Mouse (Mus musculus) forebrain, embryonic 16.5 days (tissue): ENCODE results near the gene Tppp2. TPM values are rescaled to one million over a fixed set of nuclear protein-coding genes. Genes with fewer than 3 reads are reported as not detected.
"Not testable (repeated sequence)": the region's sequence is repeated elsewhere in the genome, so short reads cannot be mapped to it uniquely, and the experiment has no call there.

Source experiments
- ATAC-seq: fragments of 200-750 bp; cut with Nextera tagmentation; 2 replicates; pipeline ENCODE4 v1.8.0; 2017; ENCODE audit warnings: mild to moderate bottlenecking, moderate library complexity
- H3K27ac ChIP-seq: fragments of 300-500 bp; sonication (generic); 2 replicates; pipeline ENCODE4 v1.5.1; 2014; ENCODE audit warnings: low read length, control low read depth
- H3K27me3 ChIP-seq: fragments of 300-500 bp; sonication (generic); replicated peaks from 2 replicates; pipeline ENCODE4 v1.6.1; 2014; ENCODE audit warnings: low read length; ENCODE audit not compliant: control insufficient read depth, insufficient read depth
- H3K36me3 ChIP-seq: fragments of 300-500 bp; sonication (generic); 2 replicates; pipeline ENCODE4 v1.6.1; 2014; ENCODE audit not compliant: control insufficient read depth, insufficient read depth
- H3K4me1 ChIP-seq: fragments of 300-500 bp; sonication (generic); replicated peaks from 2 replicates; pipeline ENCODE4 v1.6.1; 2014; ENCODE audit warnings: low read length; ENCODE audit not compliant: control insufficient read depth, insufficient read depth
- H3K4me2 ChIP-seq: fragments of 300-500 bp; sonication (generic); 2 replicates; pipeline ENCODE4 v1.6.1; 2014; ENCODE audit warnings: mild to moderate bottlenecking, low read length, control low read depth
- H3K4me3 ChIP-seq: fragments of 300-500 bp; sonication (generic); replicated peaks from 2 replicates; pipeline ENCODE4 v1.5.1; 2014; ENCODE audit warnings: mild to moderate bottlenecking, low read length, control low read depth
- H3K9ac ChIP-seq: fragments of 300-500 bp; sonication (generic); replicated peaks from 2 replicates; pipeline ENCODE4 v1.6.1; 2014; ENCODE audit warnings: low read depth, low read length, control low read depth
- H3K9me3 ChIP-seq: fragments of 300-500 bp; sonication (generic); 2 replicates; pipeline ENCODE4 v1.6.1; 2016; ENCODE audit warnings: low read length; ENCODE audit not compliant: control insufficient read depth
- WGBS: fragments of 180-500 bp; shearing (Covaris S2); extraction: QIAGEN DNeasy Blood & Tissue Kit; methylation state at CpG from one replicate; pipeline ENCODE4 v1.1.7; 2014; 5-methylcytosine and 5-hydroxymethylcytosine counted together
- polyA plus RNA-seq: library from polyadenylated mRNA; unstranded; fragments of >200 nt; fragmentation: Nextera tagmentation; extraction: Ambion mirVana; gene quantifications from 2 replicates; pipeline ENCODE4 v1.2.1, GENCODE M21; 2015

Tppp2 gene
- polyA plus RNA-seq, 1 experiment from 2014 or later, result not detected

- Histone ChIP-seq H3K27me3 (no peaks in the 10 kb centered on the region), H3K27ac (no peak overlapping the region), H3K4me1 (peaks cover 10% of the 10 kb centered on the region), H3K9ac (no peak overlapping the region), H3K4me3 (no peak overlapping the region), H3K4me2 (no peak overlapping the region), H3K36me3 (no peaks in the 10 kb centered on the region), H3K9me3 (no peaks in the 10 kb centered on the region)
- peak; percentile 73 for ATAC-seq
- 72% methylated on average over 16 of the region's 16 CpGs for WGBS
Observed at GRCm38 (mm10) chr14:51921759-51922570, 3.7 kb downstream of the Tppp2 start.

- ATAC-seq, result no peak
- Histone ChIP-seq H3K27ac (no peak within 1 kb of the TSS), H3K9me3 (no peaks in the 10 kb centered on the region), H3K27me3 (no peaks in the 10 kb centered on the region), H3K4me2 (no peak within 1 kb of the TSS), H3K4me1 (peaks cover 10% of the 10 kb centered on the region), H3K4me3 (no peak within 1 kb of the TSS), H3K9ac (no peak within 1 kb of the TSS), H3K36me3 (no peaks in the 10 kb centered on the region)
- 62% methylated on average over 7 of the region's 7 CpGs for WGBS
Observed at GRCm38 (mm10) chr14:51922571-51922865, 4.3 kb downstream of the Tppp2 start, which contains the start of gene Rnase13. Rnase13 (minus strand) TSS chr14:51922773.

DNA sequence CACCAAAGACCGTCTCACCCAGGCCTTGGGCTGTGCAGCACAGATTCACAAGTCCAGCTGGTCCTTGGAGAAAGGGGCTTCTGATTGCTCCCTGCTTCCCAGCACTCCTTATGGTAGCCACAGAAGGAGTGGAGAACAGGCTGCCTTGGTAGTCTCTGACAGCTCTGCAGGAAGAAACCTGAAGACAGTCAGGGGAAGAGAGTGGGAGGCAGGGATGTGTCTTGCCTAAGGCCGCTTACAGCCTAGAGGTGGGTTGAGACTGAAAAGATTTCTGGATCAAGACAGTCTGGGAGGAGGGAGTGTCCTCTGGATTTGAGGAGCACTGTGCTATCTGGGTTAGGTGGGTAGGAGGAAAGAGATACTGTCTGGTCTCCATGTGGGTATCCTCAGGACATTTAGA is 4.7 kb downstream of the Tppp2 start:
- WGBS, result 91% methylated on average over 2 of the region's 2 CpGs
- Histone ChIP-seq H3K27ac (no peak overlapping the region), H3K27me3 (no peaks in the 10 kb centered on the region), H3K36me3 (no peaks in the 10 kb centered on the region), H3K4me2 (no peak overlapping the region), H3K9me3 (no peaks in the 10 kb centered on the region), H3K9ac (no peak overlapping the region), H3K4me3 (no peak overlapping the region), H3K4me1 (peaks cover 10% of the 10 kb centered on the region)
- ATAC-seq, result no peak

DNA sequence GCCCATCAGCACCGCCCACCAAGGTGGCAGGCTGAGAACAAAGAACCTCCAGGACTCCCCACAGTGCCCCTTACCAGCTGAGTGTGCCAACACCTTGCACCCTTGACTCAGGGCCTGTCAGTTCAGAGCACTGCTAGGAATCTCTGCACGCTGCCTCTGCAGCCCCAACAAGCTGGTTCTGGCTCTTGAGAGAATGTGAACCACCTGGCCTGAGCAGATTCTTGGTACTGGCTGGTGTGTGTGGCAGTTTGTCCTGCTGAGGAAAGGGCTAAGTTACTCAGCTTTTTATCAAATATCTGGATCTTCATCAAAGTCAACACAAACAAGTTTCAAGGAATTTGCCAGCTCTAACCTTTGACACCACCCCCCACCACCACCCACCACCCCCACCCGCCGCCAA is 5.3 kb downstream of the Tppp2 start:
- H3K9ac ChIP-seq, result no peak overlapping the region
- no peaks in the 10 kb centered on the region for H3K9me3 ChIP-seq
- no peak for ATAC-seq
- H3K36me3 ChIP-seq, result no peaks in the 10 kb centered on the region
- no peak overlapping the region for H3K4me2 ChIP-seq
- WGBS, result 81% methylated on average over 4 of the region's 4 CpGs
- H3K4me1 ChIP-seq, result peaks cover 10% of the 10 kb centered on the region
- no peak overlapping the region for H3K27ac ChIP-seq
- no peak overlapping the region for H3K4me3 ChIP-seq
- no peaks in the 10 kb centered on the region for H3K27me3 ChIP-seq

GRCm38 (mm10) chr14:51926930-51927329 is 8.7 kb downstream of the Tppp2 start:
- not testable (repeated sequence) for H3K4me2 ChIP-seq, H3K4me3 ChIP-seq, H3K27ac ChIP-seq, H3K36me3 ChIP-seq, ATAC-seq, H3K27me3 ChIP-seq, H3K9me3 ChIP-seq, H3K9ac ChIP-seq
- WGBS, result 94% methylated on average over 11 of the region's 11 CpGs
- H3K4me1 ChIP-seq, result peaks cover 17% of the 10 kb centered on the region

DNA sequence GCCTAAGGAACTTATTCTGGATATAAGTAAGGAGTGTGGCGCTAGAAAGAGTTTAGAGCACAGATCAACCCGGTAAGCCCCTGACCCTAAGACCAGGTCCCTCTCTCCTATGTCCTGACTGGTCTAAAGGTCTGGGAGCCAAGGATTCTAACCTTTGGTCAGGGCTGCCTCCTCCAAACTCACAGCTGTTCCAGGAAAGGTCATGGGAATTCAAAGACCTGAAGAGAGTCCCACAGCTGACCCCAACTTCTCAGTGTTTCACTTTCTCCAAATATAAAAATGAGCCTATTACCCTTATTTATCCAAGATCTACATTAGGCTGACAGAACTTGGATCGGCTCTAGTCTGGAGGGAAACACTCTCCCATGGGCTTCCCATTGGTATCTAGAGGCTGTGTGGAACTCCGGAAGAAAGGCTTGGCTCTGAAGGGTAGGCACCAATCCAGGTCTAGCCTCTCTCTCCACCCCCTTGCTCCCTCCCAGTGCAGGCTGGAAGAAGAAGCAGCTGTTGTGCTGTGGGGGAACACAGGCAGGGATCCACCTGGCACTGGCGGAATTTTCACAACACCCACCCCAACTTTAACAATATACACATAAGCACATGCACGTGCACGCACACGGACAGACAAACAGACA is 11.2 kb downstream of the Tppp2 start:
- ATAC-seq, result peak; percentile 67
- no peak overlapping the region for H3K4me2 ChIP-seq
- no peaks in the 10 kb centered on the region for H3K36me3 ChIP-seq
- WGBS, result 56% methylated on average over 8 of the region's 8 CpGs
- H3K4me1 ChIP-seq, result peaks cover 11% of the 10 kb centered on the region
- H3K4me3 ChIP-seq, result no peak overlapping the region
- H3K9me3 ChIP-seq, result no peaks in the 10 kb centered on the region
- H3K27me3 ChIP-seq, result no peaks in the 10 kb centered on the region
- no peak overlapping the region for H3K9ac ChIP-seq
- peak overlapping the region; percentile 56 for H3K27ac ChIP-seq

- Histone ChIP-seq H3K4me2 (no peak overlapping the region), H3K4me3 (no peak overlapping the region), H3K4me1 (peaks cover 11% of the 10 kb centered on the region), H3K36me3 (no peaks in the 10 kb centered on the region), H3K27me3 (no peaks in the 10 kb centered on the region), H3K9ac (no peak overlapping the region), H3K27ac (peak overlapping the region; percentile 56), H3K9me3 (no peaks in the 10 kb centered on the region)
- WGBS, result 58% methylated on average over 9 of the region's 9 CpGs
- 0 out of 2 replicates have a peak, but pooled peaks have one; percentile 1 for ATAC-seq
Observed at GRCm38 (mm10) chr14:51929968-51930367, 11.7 kb downstream of the Tppp2 start.

DNA sequence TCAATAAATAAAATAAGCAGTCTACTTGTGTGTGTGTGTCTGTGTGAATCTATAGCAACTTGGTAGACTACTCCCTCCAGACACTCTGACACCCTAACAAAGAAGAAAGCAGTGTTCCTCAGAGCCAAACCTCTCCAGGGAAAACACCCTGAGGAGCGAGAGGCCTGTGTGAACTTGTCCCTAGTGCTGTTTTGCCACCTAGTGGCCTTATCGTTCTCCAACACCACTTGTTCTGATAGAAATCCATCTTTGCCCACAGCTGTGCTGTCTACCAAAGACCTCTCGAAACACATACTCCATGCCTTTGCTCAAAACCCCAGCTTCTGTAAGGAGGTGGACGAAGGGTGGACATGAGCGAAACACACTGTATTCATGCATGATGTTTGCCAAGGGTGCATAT is 12.6 kb downstream of the Tppp2 start:
- H3K9ac ChIP-seq, result no peak overlapping the region
- ATAC-seq, result peak; percentile 88
- no peaks in the 10 kb centered on the region for H3K36me3 ChIP-seq
- H3K4me1 ChIP-seq, result peaks cover 11% of the 10 kb centered on the region
- H3K9me3 ChIP-seq, result no peaks in the 10 kb centered on the region
- no peaks in the 10 kb centered on the region for H3K27me3 ChIP-seq
- 29% methylated on average over 5 of the region's 5 CpGs for WGBS
- no peak overlapping the region for H3K4me2 ChIP-seq
- no peak overlapping the region for H3K27ac ChIP-seq
- H3K4me3 ChIP-seq, result no peak overlapping the region

DNA sequence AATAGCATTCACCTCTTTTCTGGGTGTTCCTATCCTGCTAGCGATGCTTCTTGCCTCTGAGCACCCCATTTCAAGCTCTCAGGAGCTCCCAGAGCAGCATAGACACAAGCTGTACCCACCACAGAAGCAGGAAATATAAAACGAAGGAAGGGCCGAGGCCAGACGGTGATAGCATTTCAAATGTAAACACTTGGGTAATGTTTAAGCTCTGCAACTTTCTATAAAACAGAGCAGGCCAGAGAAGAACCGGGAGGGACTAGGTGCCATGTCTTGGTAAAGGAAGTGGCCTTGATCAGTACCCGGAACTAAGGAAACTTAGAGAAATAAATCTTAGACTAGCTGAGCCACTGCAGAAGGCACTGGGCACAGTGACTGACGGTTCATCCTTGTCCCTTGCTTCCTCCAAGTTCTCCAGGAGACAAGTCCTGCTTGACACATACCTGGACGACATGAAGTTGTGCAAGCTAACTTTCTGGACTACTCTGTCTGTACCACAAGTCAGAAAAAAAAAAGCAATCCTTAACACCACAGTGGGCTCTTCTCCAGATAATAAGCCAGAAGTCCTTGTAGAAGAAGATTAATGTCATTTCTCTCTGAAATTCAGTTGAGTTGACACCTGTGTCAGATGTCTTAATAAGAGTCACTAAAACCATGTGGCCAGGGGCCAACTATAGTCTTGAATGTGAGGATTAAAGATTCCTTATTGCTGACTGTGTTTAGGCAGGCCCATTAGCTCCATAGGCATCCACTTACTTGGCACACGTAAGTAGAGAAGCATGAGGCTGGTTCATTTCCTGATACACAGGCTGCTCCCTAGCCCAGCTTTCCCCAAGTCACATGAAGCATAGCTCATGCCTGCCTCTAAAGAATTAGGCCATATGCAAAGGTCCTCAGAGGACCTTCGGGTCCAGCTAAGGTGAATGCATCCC is 14.1 kb downstream of the Tppp2 start:
- H3K27ac ChIP-seq, result no peak overlapping the region
- no peaks in the 10 kb centered on the region for H3K27me3 ChIP-seq
- no peak overlapping the region for H3K4me3 ChIP-seq
- whole genome bisulfite sequencing, result 79% methylated on average over 10 of the region's 10 CpGs
- ATAC-seq, result no peak
- no peaks in the 10 kb centered on the region for H3K36me3 ChIP-seq
- H3K9me3 ChIP-seq, result no peaks in the 10 kb centered on the region
- H3K9ac ChIP-seq, result no peak overlapping the region
- H3K4me1 ChIP-seq, result peaks cover 11% of the 10 kb centered on the region
- H3K4me2 ChIP-seq, result no peak overlapping the region
